Mouse (Mus musculus) cerebellum, postnatal 4 days (tissue): ENCODE data around the gene Mr1.

ENCODE experiments used
- DNase-seq, 2 experiments: peaks; one replicate each; pipeline ENCODE4 v3.0.0; 2022; ENCODE audit warnings: low spot score in 2 of 2, mixed read lengths in 1 of 2

Gene Mr1

GRCm38 (mm10) chr1:155093971-155094707 is 52.5 kb downstream of the Mr1 start:
- no peak for DNase-seq

DNA sequence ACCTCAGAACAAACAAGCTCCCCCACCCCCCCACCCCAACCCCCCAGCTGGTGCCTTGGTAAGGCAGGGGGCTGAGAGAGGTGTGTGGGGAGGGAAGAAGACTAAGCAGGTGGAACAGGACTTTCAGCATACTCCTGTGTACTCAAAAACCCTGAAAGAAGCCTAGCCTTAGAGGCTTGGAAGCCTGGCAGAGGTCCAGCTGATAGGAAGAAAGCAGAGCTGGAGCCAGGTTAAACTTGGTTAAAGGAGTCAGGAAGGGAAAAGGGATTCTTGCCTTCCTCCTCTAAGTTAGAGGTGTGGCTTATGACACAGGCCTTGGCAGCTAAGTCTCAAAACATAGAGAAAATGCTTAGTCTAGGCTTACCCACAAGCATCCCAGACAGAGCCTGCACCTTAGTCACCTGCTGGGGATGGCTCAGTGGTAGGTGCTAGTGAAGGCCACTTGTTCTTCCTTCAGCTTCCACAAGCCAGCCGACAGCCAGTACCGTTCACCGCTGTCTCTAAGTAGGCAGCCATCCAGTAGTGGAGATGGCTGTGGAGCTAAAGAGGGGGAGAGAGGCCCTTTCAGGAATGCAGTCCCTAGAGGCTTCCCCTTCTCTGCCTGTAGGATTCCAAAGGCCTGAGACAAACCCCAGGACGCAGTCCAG is 53.3 kb downstream of the Mr1 start:
- no peak for DNase-seq

DNA sequence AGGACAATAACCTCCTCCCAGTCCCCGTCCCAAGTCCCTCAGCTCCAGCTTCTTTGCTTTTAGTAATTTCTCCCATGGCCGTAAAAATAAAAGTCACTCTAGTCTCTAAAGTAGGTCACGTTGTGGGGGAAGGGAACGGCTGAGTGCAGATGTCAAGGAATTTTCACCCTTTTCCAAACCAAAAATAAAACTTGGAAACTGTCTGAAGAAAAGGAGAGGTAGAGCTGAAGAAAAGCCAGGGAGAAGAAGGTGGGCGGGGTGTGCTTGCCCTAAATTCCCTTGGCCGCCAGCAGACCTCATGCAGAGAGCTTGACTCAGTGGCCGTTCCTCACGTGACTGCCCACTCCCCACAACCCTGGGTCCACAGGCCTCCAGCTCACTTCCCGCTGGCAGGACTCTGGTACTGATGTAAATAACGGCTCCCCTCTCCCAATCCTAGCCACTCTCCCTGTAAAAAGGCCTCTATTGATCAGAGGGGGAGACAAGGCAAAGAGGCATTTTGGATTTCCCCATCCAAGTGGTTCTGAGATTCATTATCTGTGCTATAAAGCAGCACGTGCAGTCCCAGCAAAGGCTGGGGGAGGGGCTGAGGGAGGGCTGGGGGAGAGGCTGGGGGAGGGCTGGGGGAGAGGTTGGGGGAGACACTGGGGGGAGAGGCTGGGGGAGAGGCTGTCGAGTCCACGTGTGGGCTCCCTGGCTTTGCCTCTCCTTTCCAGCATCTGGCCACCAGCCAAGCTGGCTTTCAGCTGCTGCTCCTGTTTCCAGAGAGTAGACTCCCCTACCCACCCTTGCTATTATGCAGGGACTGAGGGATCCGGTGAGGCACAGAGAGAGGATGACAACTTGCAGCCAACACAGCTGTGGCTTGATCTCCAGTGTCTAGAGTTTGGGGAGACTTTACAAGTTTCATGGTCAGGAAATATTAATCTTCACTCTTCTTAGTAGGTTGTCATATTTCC is 54.5 kb downstream of the Mr1 start:
- DNase-seq = peak; percentile 46 to 78

DNA sequence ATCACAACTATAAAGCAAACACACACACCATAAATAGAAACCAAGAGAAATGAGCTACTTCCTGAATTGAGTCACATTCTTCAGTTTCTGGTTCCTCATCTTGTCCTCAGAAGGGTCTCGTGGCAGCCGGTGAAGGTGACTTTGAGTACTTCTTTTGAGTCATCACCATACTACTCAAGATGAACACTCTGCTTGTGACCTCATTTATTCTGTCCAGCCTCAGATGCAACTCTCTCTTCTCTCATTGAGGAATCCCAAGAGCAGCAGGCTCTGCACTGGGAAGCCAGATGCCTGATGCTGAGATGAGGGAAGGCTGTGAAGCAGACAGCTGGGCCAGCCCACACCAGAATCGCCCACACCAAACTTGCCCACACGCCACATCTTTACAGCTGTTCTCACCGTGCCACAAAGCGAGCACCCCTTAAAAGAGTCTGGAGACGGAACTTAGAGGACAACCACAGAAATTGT is 55.2 kb downstream of the Mr1 start:
- DNase-seq = no peak

DNA sequence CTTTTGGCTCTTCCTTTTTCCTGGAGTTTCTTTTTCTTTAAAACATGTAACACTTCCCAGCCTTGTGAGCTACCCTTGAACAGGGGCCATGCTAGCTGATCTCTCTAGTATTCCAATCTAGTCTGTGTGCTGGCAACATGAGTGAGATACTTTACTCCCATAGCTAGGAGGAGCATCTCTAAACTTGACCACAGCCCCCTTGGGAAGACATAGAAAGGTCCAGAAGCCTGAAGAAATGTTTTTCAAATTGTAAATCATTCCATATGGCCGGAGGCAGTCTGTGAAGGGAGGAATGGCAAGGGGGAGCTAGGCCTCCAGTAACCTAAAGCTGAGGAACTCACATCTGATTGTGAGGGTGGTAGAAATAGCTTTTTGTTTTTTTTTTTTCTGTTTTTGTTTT is 55.9 kb downstream of the Mr1 start:
- no peak for DNase-seq

- DNase-seq = no peak
Measured at GRCm38 (mm10) chr1:155090327-155090726, 56.3 kb downstream of the Mr1 start.

GRCm38 (mm10) chr1:155088847-155089603 is 57.6 kb downstream of the Mr1 start:
- no peak for DNase-seq

DNA sequence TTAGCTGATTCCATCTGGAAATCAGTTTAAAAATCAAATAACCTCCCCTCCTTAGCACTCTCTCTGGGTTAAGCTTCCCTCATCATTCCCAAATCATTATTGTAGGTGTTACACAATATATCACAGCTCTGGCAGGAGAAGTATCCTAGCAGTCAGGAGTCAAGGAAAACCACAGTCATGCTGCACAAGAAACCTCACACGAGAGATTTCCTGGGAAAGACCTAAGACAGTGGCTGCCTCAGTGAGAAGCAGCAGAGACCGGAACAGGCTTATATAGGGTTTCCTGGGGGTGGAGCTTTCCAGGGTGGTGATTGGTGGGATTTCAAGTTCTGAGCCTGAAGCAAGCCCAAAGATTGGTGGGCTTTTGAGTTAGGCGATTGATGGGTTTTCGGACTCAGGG is 58.6 kb downstream of the Mr1 start:
- DNase-seq = no peak

- DNase-seq = no peak
Measured at GRCm38 (mm10) chr1:155086893-155087292, 59.7 kb downstream of the Mr1 start.

- DNase-seq = no peak
Measured at GRCm38 (mm10) chr1:155086416-155086815, 60.2 kb downstream of the Mr1 start.

GRCm38 (mm10) chr1:155084839-155085238 is 61.8 kb downstream of the Mr1 start:
- no peak for DNase-seq

DNA sequence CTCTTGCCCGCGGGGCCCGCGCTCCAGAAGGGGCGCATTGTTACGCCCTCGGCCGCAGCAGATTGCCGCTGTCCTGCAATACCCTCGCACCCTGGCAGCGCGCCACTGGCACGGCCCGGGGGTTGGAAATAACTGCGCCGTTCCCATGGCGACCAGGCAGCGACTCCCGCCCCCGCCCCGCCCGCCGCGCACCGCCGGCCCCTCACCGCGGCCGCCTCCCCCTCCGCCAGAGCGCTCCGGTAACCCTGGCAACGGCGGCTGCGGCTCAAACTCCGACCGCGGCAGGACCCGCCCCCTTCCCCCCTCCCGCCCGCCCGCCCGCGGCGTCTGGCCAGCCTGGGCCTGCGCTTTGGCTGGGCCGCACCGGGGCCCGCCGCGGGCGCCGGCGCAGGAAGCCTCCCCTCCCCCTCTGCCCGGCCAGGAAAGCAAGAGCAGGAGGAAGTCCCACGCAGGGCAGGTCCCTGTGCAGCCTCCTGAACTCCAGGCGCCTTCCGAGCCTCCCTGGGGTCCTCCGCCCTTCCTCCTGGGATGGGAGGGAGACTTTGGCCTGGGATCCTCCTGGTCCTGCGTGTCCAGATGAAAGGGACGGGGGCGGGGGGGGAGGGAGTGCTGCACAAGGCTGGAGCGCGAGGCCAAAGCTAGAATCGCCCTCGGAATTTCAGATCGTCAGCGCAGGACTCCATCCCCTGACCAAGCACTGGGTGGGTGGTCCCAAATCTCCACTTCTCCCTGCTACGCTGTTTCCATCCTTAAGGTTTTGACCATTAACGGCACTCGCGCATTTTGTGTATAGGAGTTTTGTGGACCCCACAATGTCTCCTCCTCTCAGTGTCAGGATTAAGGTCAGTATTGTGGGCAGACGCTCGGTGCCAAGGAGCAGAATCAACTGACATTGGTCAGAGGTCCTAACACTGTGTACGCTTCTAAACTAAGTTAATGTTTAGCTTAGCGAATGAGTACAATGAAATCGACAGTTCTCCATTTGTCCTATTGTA is 63.0 kb downstream of the Mr1 start:
- peak; percentile 92 to 98 for DNase-seq

DNA sequence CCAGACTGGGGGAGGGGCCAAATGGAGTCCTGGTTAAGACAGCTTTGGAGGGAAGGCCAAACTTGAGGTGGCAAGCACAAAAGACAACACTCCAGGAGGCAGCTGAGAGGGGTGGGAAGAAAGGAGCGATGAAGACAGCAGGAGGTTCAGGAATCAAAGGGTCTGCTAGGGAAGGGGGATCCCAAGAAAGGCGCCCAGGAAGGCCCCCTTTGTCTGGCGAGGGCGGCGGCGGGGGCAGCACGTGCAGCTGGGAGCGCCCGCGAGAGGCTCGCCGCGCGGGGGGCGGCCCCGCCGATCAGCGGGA is 63.7 kb downstream of the Mr1 start:
- peak in 1 of 2 experiments; percentile 69 for DNase-seq

DNA sequence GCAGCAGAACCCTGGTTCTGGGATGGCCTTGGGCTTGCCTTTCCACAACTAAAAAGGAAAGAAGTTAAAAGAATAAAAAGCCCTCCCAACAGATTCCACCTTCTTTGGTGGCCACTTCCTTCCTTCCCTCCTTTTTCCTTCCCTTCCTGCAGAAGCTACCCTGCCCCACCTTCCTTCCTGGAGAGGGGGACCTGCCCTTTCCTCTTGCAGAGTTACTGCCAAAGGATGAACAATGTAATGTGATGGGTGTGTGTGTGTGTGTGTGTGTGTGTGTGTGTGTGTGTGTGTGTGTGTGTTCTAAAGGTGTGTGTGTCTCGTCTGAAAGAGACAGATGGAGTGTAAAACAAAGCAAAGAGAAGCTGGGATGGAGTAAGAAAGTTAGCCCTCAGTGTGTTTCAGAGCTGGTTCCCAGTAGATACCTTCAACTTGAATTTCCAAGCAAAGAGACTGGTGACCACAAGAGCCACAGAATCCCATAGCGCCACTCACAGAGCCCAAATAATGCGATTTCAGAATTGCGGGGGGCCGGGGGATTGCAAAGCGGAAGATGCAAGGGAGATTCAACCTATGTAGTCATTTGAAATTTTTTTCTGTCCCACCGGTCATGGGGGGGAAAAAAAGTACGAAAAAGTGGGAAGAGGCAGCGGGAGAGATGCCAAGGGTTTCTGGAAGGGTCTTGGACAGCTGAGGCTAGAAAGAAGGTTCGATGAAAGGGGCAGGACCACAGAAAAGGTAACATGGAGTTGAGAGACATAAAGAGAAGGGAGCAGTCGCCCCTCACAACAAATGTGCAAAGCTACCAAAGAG is 64.3 kb downstream of the Mr1 start:
- DNase-seq = no peak

DNA sequence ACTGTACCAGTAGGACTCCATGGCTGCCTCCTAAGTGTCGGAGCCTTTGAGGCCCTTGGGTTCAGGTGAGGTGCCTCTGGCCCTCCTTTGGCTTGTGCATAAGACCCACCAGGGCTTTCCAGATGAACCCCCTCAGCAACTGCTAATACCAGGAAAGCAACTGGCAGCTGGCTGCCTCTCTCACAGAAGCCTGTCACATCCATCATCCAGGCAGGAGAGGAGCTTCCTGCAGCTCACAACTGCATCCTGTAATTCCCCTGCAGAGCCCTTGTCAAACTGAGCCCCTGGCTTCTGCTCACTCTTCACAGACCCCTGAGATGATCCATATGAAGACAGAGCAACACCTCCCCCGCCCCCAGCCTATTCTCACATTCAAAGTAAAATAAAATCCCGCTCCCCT is 68.9 kb downstream of the Mr1 start:
- DNase-seq = no peak
